17 mouse cellular contexts compared by ENCODE assay signal in the genomic region with DNA sequence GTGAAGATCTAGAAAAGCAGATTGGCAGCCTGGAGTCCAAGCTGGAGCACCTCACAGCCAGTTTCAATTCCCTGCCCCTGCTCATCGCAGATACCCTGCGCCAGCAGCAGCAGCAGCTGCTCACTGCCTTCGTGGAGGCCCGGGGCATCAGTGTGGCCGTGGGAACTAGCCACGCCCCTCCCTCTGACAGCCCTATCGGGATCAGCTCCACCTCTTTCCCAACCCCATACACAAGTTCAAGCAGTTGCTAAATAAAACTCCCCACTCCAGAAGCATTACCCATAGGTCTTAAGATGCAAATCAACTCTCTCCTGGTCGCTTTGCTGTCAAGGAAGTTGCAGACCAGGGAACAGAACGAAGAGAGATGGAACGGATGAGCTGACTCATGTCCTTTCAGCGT. TPM values are rescaled to one million over a fixed set of nuclear protein-coding genes. Genes with fewer than 3 reads are reported as not detected.
DNase-seq lines count a peak whose midpoint lies in the region; ATAC-seq and TF ChIP-seq lines count a peak whose summit lies in the region.
"Had no signal": no experiment of that assay in that cellular context is flagged by ENCODE, and none has a peak within 500 bp of the region (broad histone marks: within the 10 kb centered on the region; RNA-seq: fewer than 3 reads in every experiment).

No protein-coding gene starts in this region.

- peak overlapping the region; percentile 40 for H3K4me2 ChIP-seq in heart, postnatal 0 days (ENCODE audit: low read depth, low read length)
- H3K4me2 ChIP-seq in midbrain, embryonic 16.5 days (ENCODE audit: low read length), result no peak overlapping the region
- H3K4me2 ChIP-seq in myocyte (ENCODE audit: low read depth), result no peak overlapping the region
- no peak overlapping the region for H3K4me2 ChIP-seq in forebrain, embryonic 16.5 days (ENCODE audit: low read length)
- H3K4me2 ChIP-seq: midbrain, embryonic 12.5 days; neural tube, embryonic 12.5 days; stomach, embryonic 15.5 days had no signal

- H3K36me3 ChIP-seq in heart, postnatal 0 days (replicated peaks; ENCODE audit: control insufficient read depth, insufficient read depth, low read length), result no peaks in the 10 kb centered on the region
- H3K36me3 ChIP-seq in midbrain, embryonic 10.5 days, result no peaks in the 10 kb centered on the region
- H3K36me3 ChIP-seq in midbrain, embryonic 16.5 days (ENCODE audit: control insufficient read depth, insufficient read depth, low read length), result no peaks in the 10 kb centered on the region
- no peaks in the 10 kb centered on the region for H3K36me3 ChIP-seq in myocyte (ENCODE audit: control insufficient read depth, insufficient read depth)
- no peaks in the 10 kb centered on the region for H3K36me3 ChIP-seq in forebrain, embryonic 16.5 days (ENCODE audit: control insufficient read depth, insufficient read depth)
- H3K36me3 ChIP-seq: midbrain, embryonic 12.5 days; neural tube, embryonic 12.5 days; stomach, embryonic 15.5 days had no signal

- H3K27ac ChIP-seq in heart, postnatal 0 days (ENCODE audit: low read depth), result no peak overlapping the region
- H3K27ac ChIP-seq in midbrain, embryonic 10.5 days (replicated peaks), result 0 out of 2 replicates have a peak overlapping the region, but pooled peaks have one; percentile 46
- H3K27ac ChIP-seq in midbrain, embryonic 16.5 days (ENCODE audit: low read length), result no peak overlapping the region
- no peak overlapping the region for H3K27ac ChIP-seq in forebrain, embryonic 16.5 days (ENCODE audit: low read length)
- H3K27ac ChIP-seq: midbrain, embryonic 12.5 days; neural tube, embryonic 12.5 days; stomach, embryonic 15.5 days had no signal

- ATAC-seq in heart, postnatal 0 days (ENCODE audit: insufficient read depth, low read depth), result peak; percentile 36; the same call in 1 of the 2 replicates
- ATAC-seq in midbrain, embryonic 16.5 days, result no peak
- no peak for ATAC-seq in forebrain, embryonic 16.5 days
- ATAC-seq: inflammation-experienced regulatory T-cells, adult 6 months had no signal

- H3K9ac ChIP-seq in heart, postnatal 0 days (replicated peaks; ENCODE audit: low read depth, low read length), result no peak overlapping the region
- no peak overlapping the region for H3K9ac ChIP-seq in midbrain, embryonic 16.5 days (ENCODE audit: low read depth, low read length)
- H3K9ac ChIP-seq in forebrain, embryonic 16.5 days (replicated peaks; ENCODE audit: low read depth, low read length), result no peak overlapping the region
- H3K9ac ChIP-seq: midbrain, embryonic 12.5 days; neural tube, embryonic 12.5 days; stomach, embryonic 15.5 days had no signal

- H3ac ChIP-seq in myocyte (ENCODE audit: control insufficient read depth, insufficient read length), result no peak overlapping the region

- no peak for TF ChIP-seq CTCF in heart, postnatal 0 days (IDR thresholded peaks at IDR 0.05; ENCODE audit: low read depth)

- H3K9me3 ChIP-seq in heart, postnatal 0 days (replicated peaks; ENCODE audit: control insufficient read depth, low read length), result no peaks in the 10 kb centered on the region
- no peaks in the 10 kb centered on the region for H3K9me3 ChIP-seq in midbrain, embryonic 10.5 days (replicated peaks)
- H3K9me3 ChIP-seq in midbrain, embryonic 16.5 days (replicated peaks; ENCODE audit: control insufficient read depth, low read length, poor library complexity, severe bottlenecking), result no peaks in the 10 kb centered on the region
- H3K9me3 ChIP-seq in forebrain, embryonic 16.5 days (ENCODE audit: control insufficient read depth, low read length), result no peaks in the 10 kb centered on the region
- H3K9me3 ChIP-seq: midbrain, embryonic 12.5 days; neural tube, embryonic 12.5 days; stomach, embryonic 15.5 days had no signal

- 0 out of 2 replicates have a peak, but pooled peaks cover 4% of the 10 kb centered on the region for H3K27me3 ChIP-seq in heart, postnatal 0 days (ENCODE audit: control insufficient read depth, insufficient read depth, low read length)
- peaks cover 4% of the 10 kb centered on the region; the same call in 1 of the 2 replicates for H3K27me3 ChIP-seq in midbrain, embryonic 10.5 days (ENCODE audit: low read depth, poor library complexity, severe bottlenecking)
- H3K27me3 ChIP-seq in midbrain, embryonic 16.5 days (ENCODE audit: control insufficient read depth, insufficient read depth, low read depth, low read length), result no peaks in the 10 kb centered on the region
- H3K27me3 ChIP-seq in myocyte (ENCODE audit: control insufficient read depth, insufficient read depth, insufficient read length), result peaks cover 12% of the 10 kb centered on the region
- H3K27me3 ChIP-seq in forebrain, embryonic 16.5 days (replicated peaks; ENCODE audit: control insufficient read depth, insufficient read depth, low read length), result no peaks in the 10 kb centered on the region
- H3K27me3 ChIP-seq: neural tube, embryonic 12.5 days; stomach, embryonic 15.5 days had no signal

- TF ChIP-seq POLR2A in myocyte (IDR thresholded peaks at IDR 0.05; ENCODE audit: insufficient read length, low read depth), result peak; percentile 33

- peak; percentile 8 for DNase-seq in adrenal gland, adult 2 months
- DNase-seq in adrenal gland, postnatal 4 days (ENCODE audit: low spot score in 2 of 2), result no peak
- no peak for DNase-seq in heart, postnatal 0 days (ENCODE audit: low spot score)
- DNase-seq in heart, postnatal 36 days, result no peak
- no peak for DNase-seq in midbrain, embryonic 10.5 days (ENCODE audit: low spot score)
- DNase-seq: adrenal gland, postnatal 14 days; cerebellum, postnatal 10 days; kidney, postnatal 36 days; layer of hippocampus, postnatal 36 days; thymus, postnatal 4 days had no signal

- TF ChIP-seq EP300 in heart, postnatal 0 days (IDR thresholded peaks at IDR 0.05; ENCODE audit: low read depth), result no peak

- H3K4me3 ChIP-seq in heart, postnatal 0 days (ENCODE audit: low read depth, low read length), result no peak overlapping the region
- H3K4me3 ChIP-seq in midbrain, embryonic 10.5 days, result 0 out of 2 replicates have a peak overlapping the region, but pooled peaks have one; percentile 14
- no peak overlapping the region for H3K4me3 ChIP-seq in midbrain, embryonic 16.5 days (ENCODE audit: low read depth, low read length)
- H3K4me3 ChIP-seq in myocyte, result no peak overlapping the region
- no peak overlapping the region for H3K4me3 ChIP-seq in forebrain, embryonic 16.5 days (replicated peaks; ENCODE audit: low read length)
- H3K4me3 ChIP-seq: midbrain, embryonic 12.5 days; neural tube, embryonic 12.5 days; stomach, embryonic 15.5 days had no signal

- H3K79me2 ChIP-seq in myocyte (ENCODE audit: control insufficient read depth, insufficient read depth), result no peaks in the 10 kb centered on the region

- H3K4me1 ChIP-seq in heart, postnatal 0 days (ENCODE audit: control insufficient read depth, insufficient read depth), result 0 out of 2 replicates have a peak, but pooled peaks cover 5% of the 10 kb centered on the region
- peaks cover 29% of the 10 kb centered on the region for H3K4me1 ChIP-seq in midbrain, embryonic 10.5 days
- H3K4me1 ChIP-seq in midbrain, embryonic 16.5 days (ENCODE audit: control insufficient read depth, insufficient read depth, low read length), result no peaks in the 10 kb centered on the region
- H3K4me1 ChIP-seq in forebrain, embryonic 16.5 days (replicated peaks; ENCODE audit: control insufficient read depth, insufficient read depth, low read length), result peaks cover 8% of the 10 kb centered on the region

- intact Hi-C loops in heart, postnatal 36 days (cut with DNase I), result no loop called here

- WGBS in heart, postnatal 0 days, result 14% methylated on average over 11 of the region's 11 CpGs
- 37% methylated on average over 11 of the region's 11 CpGs for WGBS in midbrain, embryonic 10.5 days
- WGBS in midbrain, embryonic 16.5 days, result 36% methylated on average over 11 of the region's 11 CpGs
- WGBS in forebrain, embryonic 16.5 days, result 42% methylated on average over 11 of the region's 11 CpGs

TF ChIP-seq in myocyte, 11 proteins besides CTCF, POLR2A, EP300 and RAD21:
- TF ChIP-seq E2F4 (IDR thresholded peaks at IDR 0.05; ENCODE audit: insufficient read depth) (no peak), POLR2AphosphoS2 (IDR thresholded peaks at IDR 0.05; ENCODE audit: insufficient read length, low read depth) (no peak), MYOG (IDR thresholded peaks at IDR 0.05; ENCODE audit: control insufficient read depth in 1 of 3, insufficient read depth in 1 of 3, insufficient read length in 2 of 3, low read depth in 2 of 3) (peak in 1 of 3 experiments; percentile 45), REST (IDR thresholded peaks at IDR 0.05; ENCODE audit: insufficient read depth, insufficient read length) (no peak), SRF (IDR thresholded peaks at IDR 0.05; ENCODE audit: control insufficient read depth, insufficient read length, low read depth) (no peak), TCF12 (IDR thresholded peaks at IDR 0.05; ENCODE audit: insufficient read depth, poor library complexity, severe bottlenecking) (no peak), MAX (IDR thresholded peaks at IDR 0.05; ENCODE audit: low read depth) (no peak), TCF3 (IDR thresholded peaks at IDR 0.05; ENCODE audit: insufficient read length, low read depth) (no peak), MYOD1 (IDR thresholded peaks at IDR 0.05; ENCODE audit: control insufficient read depth in 1 of 3, insufficient read length in 2 of 3, low read depth in 2 of 3) (peak in 1 of 3 experiments; percentile 38), CEBPB (IDR thresholded peaks at IDR 0.05; ENCODE audit: insufficient read depth, poor library complexity, severe bottlenecking) (no peak), USF1 (IDR thresholded peaks at IDR 0.05; ENCODE audit: low read depth) (no peak)

RNA-seq across cellular contexts. Expression of a gene that starts 47.7 kb away (rescaled TPM):
- total RNA-seq in adrenal gland, adult 2 months (2021), result 10 to 100 TPM; 27.0 to 29.8 TPM
- polyA plus RNA-seq in adrenal gland, adult 2 months (2012; rRNA removed), result 21.2 and 22.3 TPM in 2 replicates
- 10 to 100 TPM; 38.7 to 40.6 TPM for total RNA-seq in adrenal gland, postnatal 4 days (2021)
- 19.2 and 36.7 TPM in 2 replicates for total RNA-seq in heart, postnatal 0 days (2014; rRNA removed; ENCODE audit: low replicate concordance)
- polyA plus RNA-seq in heart, postnatal 0 days (2015; fragmentation: Nextera tagmentation; extraction: Ambion mirVana), result 3.8 and 4.4 TPM in 2 replicates
- total RNA-seq in heart, postnatal 36 days (2021), result 10 to 100 TPM; 13.2 to 13.7 TPM
- 13.6 and 16.4 TPM in 2 replicates for polyA plus RNA-seq in midbrain, embryonic 10.5 days (2016; fragmentation: Nextera tagmentation; extraction: Ambion mirVana)
- polyA plus RNA-seq in midbrain, embryonic 16.5 days (2015; fragmentation: Nextera tagmentation; extraction: Ambion mirVana), result 35.0 and 35.7 TPM in 2 replicates
- polyA plus RNA-seq in myocyte (2012; fragmentation: generic; extraction: Trizol), result 12.5 TPM
- 30.0 and 33.4 TPM in 2 replicates for polyA plus RNA-seq in forebrain, embryonic 16.5 days (2015; fragmentation: Nextera tagmentation; extraction: Ambion mirVana)
